Mouse (Mus musculus): ENCODE measurements around the gene Ccl9.

Gene Ccl9

GRCm38 (mm10) chr11:83534609-83535423 lies 43.6 kb downstream of the Ccl9 start:
- DNase-seq: peak; percentile 41 to 59

DNA sequence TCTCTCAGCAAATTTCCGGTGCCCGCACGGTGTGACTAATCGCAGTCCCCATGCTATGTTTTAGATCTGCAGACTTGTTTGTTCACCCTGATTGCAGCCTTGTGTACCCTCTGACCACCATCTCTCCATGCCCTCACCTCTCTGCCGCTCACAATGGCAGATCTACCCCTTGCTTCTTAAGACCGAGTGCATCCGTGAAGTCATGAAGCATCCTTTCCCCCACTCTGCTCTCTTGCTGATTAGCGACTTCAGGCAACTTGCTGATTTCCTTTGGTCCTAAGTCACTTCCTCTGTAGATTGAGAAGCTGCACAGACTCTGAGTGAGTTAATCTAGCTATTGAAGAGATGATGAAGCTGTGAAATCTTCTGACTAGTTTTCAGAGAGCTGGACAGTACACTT lies 44.3 kb downstream of the Ccl9 start:
- no peak for DNase-seq

DNA sequence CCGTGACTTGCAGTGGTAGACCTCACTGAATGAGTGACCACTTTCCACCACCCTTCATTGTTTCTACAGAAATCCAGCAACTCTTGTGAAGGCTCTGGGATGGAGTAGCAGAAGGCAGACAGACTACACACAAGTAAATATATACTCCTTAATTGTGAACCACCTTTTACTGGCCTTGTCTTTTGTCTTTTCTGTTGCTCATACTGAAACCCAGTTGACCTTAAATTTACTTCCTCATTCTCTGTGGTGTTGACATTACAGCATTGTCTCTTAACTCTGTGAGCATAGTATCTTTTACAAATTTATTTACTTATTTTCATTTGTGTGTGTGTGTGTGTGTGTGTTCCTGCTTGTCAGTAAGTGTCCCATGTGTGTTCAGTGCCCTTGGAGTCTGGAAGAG lies 45.2 kb downstream of the Ccl9 start:
- no peak for DNase-seq

- no peak for DNase-seq
These were observed 48.1 kb downstream of the Ccl9 start, which contains the start of gene Ccl5 for GRCm38 (mm10) chr11:83530360-83530759. Gene Ccl5 (minus strand): TSS chr11:83530518.

- DNase-seq: peak in 1 of 2 experiments; percentile 8
These were observed 49.4 kb downstream of the Ccl9 start for GRCm38 (mm10) chr11:83529024-83529423.

All from cerebellum, postnatal 25 days (tissue).